Mouse (Mus musculus) lung, embryonic 14.5 days (tissue): ENCODE results near the gene Hes3. TPM values are rescaled to one million over a fixed set of nuclear protein-coding genes. Genes with fewer than 3 reads are reported as not detected.

ENCODE experiments used
- ATAC-seq: fragments of 200-750 bp; cut with Nextera tagmentation; 2 replicates; pipeline ENCODE4 v1.8.0; 2017; ENCODE audit warnings: mild to moderate bottlenecking, moderate TSS enrichment, moderate library complexity; ENCODE audit not compliant: insufficient read depth
- DNase-seq: peaks from one replicate; pipeline ENCODE4 v3.0.0-alpha.2; 2015
- H3K27ac ChIP-seq: fragments of 300-500 bp; sonication (generic); 2 replicates; pipeline ENCODE4 v1.5.1; 2014; ENCODE audit warnings: low read depth, mild to moderate bottlenecking, moderate library complexity
- H3K27me3 ChIP-seq: fragments of 300-500 bp; sonication (generic); 2 replicates; pipeline ENCODE4 v1.6.1; 2014; ENCODE audit warnings: low read length, control low read depth; ENCODE audit not compliant: insufficient read depth
- H3K36me3 ChIP-seq: fragments of 300-500 bp; sonication (generic); 2 replicates; pipeline ENCODE4 v1.6.1; 2014; ENCODE audit warnings: control low read depth; ENCODE audit not compliant: insufficient read depth
- H3K4me1 ChIP-seq: fragments of 300-500 bp; sonication (generic); 2 replicates; pipeline ENCODE4 v1.6.1; 2014; ENCODE audit warnings: antibody characterized with exemption, control low read depth; ENCODE audit not compliant: insufficient read depth
- H3K4me2 ChIP-seq: fragments of 300-500 bp; sonication (generic); 2 replicates; pipeline ENCODE4 v1.6.1; 2014; ENCODE audit warnings: mild to moderate bottlenecking
- H3K4me3 ChIP-seq: fragments of 300-500 bp; sonication (generic); 2 replicates; pipeline ENCODE4 v1.5.1; 2014; ENCODE audit warnings: low read depth, low read length
- H3K9ac ChIP-seq: fragments of 300-500 bp; sonication (generic); 2 replicates; pipeline ENCODE4 v1.6.1; 2014
- H3K9me3 ChIP-seq: fragments of 300-500 bp; sonication (generic); 2 replicates; pipeline ENCODE4 v1.6.1; 2016; ENCODE audit warnings: low read depth, low read length, control low read depth
- CTCF ChIP-seq: IDR thresholded peaks from 2 replicates; pipeline ENCODE4 v1.5.1; 2016; ENCODE audit warnings: antibody characterized with exemption, low read depth
- WGBS: fragments of 180-500 bp; shearing (Covaris S2); extraction: QIAGEN DNeasy Blood & Tissue Kit; methylation state at CpG from one replicate; pipeline ENCODE4 v1.1.7; 2014; 5-methylcytosine and 5-hydroxymethylcytosine counted together
- polyA plus RNA-seq: library from polyadenylated mRNA; unstranded; fragments of >200 nt; fragmentation: Nextera tagmentation; extraction: Ambion mirVana; gene quantifications from 2 replicates; pipeline ENCODE4 v1.2.1, GENCODE M21; 2014

Hes3 gene
- polyA plus RNA-seq, 1 experiment from 2014 or later: not detected

DNA sequence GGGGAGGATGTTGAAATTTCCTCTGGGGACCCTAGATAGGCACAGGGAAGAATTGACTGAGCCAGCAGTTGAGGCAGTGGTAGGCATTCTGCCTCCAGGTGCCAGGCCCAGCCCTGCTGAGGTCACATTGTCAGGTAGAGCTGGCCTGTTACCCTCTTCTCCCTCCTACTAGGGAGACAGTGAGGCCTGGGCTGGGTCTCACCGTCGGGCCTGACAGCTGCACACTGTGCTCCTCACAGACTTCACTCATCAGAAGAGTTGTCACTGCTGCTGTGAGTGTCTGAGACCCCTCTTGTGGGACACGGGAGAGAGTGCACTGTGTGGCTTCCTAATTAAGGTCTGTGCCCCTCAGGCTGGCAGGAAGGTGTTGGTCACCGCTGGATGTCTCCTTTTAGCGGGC, 25.7 kb downstream of the Hes3 start:
- peaks cover 9% of the 10 kb centered on the region; the same call in 1 of the 2 replicates for H3K4me1 ChIP-seq
- no peak overlapping the region for H3K4me3 ChIP-seq
- WGBS: 45% methylated on average over 5 of the region's 5 CpGs
- no peak for TF ChIP-seq CTCF
- no peaks in the 10 kb centered on the region for H3K27me3 ChIP-seq
- DNase-seq (no peak), ATAC-seq (no peak)
- no peak overlapping the region for H3K4me2 ChIP-seq
- H3K36me3 ChIP-seq: no peaks in the 10 kb centered on the region
- no peak overlapping the region for H3K27ac ChIP-seq
- H3K9ac ChIP-seq: no peak overlapping the region
- H3K9me3 ChIP-seq: no peaks in the 10 kb centered on the region

- peaks cover 9% of the 10 kb centered on the region; the same call in 1 of the 2 replicates for H3K4me1 ChIP-seq
These were observed 26.4 kb downstream of the Hes3 start for GRCm38 (mm10) chr4:152264867-152265568.

DNA sequence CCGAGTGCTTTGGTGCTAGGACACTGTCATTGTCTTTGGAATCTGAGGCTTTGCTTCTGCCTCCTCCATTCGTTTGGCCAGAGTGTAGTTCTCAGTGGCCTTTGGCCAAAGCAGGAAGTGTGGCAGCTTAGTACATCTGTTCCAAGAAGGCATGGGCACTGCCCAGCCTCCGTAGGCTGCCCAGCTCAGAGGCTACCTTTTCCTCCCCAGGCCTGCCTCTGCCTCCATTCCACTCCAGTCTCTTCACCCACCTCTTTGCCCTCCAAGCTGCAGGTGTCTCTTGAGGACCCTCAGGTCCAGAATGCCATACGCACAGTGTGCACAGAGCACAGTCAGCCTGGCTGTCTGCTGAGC, 27.3 kb downstream of the Hes3 start:
- TF ChIP-seq CTCF: no peak
- Histone ChIP-seq H3K27ac (no peak overlapping the region), H3K9me3 (no peaks in the 10 kb centered on the region), H3K4me3 (no peak overlapping the region), H3K4me2 (0 out of 2 replicates have a peak overlapping the region, but pooled peaks have one; percentile 20), H3K27me3 (no peaks in the 10 kb centered on the region), H3K36me3 (0 out of 2 replicates have a peak, but pooled peaks cover 5% of the 10 kb centered on the region), H3K9ac (no peak overlapping the region), H3K4me1 (peaks cover 9% of the 10 kb centered on the region; the same call in 1 of the 2 replicates)
- ATAC-seq (no peak; the same call in 1 of the 2 replicates), DNase-seq (no peak)
- WGBS: 42% methylated on average over 4 of the region's 4 CpGs

More at GRCm38 (mm10) chr4:152264867-152265568, 26.4 kb downstream of the Hes3 start:
- ATAC-seq: no peak
- 0 out of 2 replicates have a peak, but pooled peaks cover 5% of the 10 kb centered on the region for H3K36me3 ChIP-seq
- no peaks in the 10 kb centered on the region for H3K27me3 ChIP-seq
- TF ChIP-seq CTCF: peak; percentile 42
- no peak overlapping the region for H3K4me2 ChIP-seq
- 85% methylated on average over 9 of the region's 9 CpGs for WGBS
- H3K9me3 ChIP-seq: no peaks in the 10 kb centered on the region
- no peak overlapping the region for H3K27ac ChIP-seq
- no peak overlapping the region for H3K4me3 ChIP-seq
- H3K9ac ChIP-seq: no peak overlapping the region
- DNase-seq: no peak

DNA sequence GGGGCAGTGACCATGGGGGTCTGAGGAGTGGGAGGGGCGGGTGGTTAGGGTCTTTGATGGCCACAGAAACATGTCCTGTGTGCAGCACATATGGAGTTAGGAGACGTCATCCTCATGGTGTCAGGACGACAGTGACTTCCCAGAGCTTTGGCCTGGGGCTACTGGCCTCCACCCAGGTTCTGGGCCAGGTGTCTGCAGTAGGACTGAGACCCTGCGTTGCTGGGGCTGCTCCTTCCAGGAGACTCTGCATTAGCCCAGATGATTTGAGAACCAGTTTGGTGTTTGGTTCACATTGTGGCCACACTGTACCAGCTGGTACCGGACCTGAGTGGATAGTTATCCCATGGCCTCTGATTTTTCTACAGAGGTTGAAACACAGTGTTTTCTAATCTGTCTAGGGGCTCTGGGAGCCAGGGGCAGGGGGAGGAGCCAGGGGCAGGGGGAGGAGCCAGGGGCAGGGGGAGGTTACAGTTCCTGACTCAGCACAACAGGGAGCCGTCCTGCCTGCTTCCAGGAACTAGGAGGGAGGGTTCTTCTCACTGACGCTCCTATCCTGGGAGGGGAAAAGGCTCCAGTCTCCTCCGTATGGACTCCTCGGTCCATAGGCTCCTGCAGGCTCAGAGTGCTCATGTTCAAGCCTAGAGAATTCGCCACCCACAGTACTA, 27.8 kb downstream of the Hes3 start:
- ATAC-seq: peak; percentile 73
- Histone ChIP-seq H3K27ac (no peak overlapping the region), H3K9ac (no peak overlapping the region), H3K4me1 (peaks cover 9% of the 10 kb centered on the region; the same call in 1 of the 2 replicates), H3K36me3 (0 out of 2 replicates have a peak, but pooled peaks cover 5% of the 10 kb centered on the region), H3K9me3 (no peaks in the 10 kb centered on the region), H3K4me3 (no peak overlapping the region), H3K4me2 (0 out of 2 replicates have a peak overlapping the region, but pooled peaks have one; percentile 20), H3K27me3 (no peaks in the 10 kb centered on the region)
- peak; percentile 71 for DNase-seq
- no peak for TF ChIP-seq CTCF
- WGBS: 31% methylated on average over 10 of the region's 10 CpGs

GRCm38 (mm10) chr4:152263089-152263488, 28.4 kb downstream of the Hes3 start:
- no peak for TF ChIP-seq CTCF
- no peak overlapping the region for H3K9ac ChIP-seq
- H3K4me1 ChIP-seq: peaks cover 8% of the 10 kb centered on the region; the same call in 1 of the 2 replicates
- H3K4me2 ChIP-seq: no peak overlapping the region
- ATAC-seq (no peak), DNase-seq (no peak)
- no peak overlapping the region for H3K4me3 ChIP-seq
- H3K36me3 ChIP-seq: 0 out of 2 replicates have a peak, but pooled peaks cover 5% of the 10 kb centered on the region
- no peaks in the 10 kb centered on the region for H3K27me3 ChIP-seq
- 57% methylated on average over 9 of the region's 9 CpGs for WGBS
- peak overlapping the region; percentile 37 for H3K27ac ChIP-seq
- no peaks in the 10 kb centered on the region for H3K9me3 ChIP-seq

- ATAC-seq (no peak), DNase-seq (no peak)
- no peaks in the 10 kb centered on the region; the same call in 1 of the 2 replicates for H3K4me1 ChIP-seq
- peak overlapping the region; percentile 37; the same call in 1 of the 2 replicates for H3K27ac ChIP-seq
- H3K36me3 ChIP-seq: 0 out of 2 replicates have a peak, but pooled peaks cover 5% of the 10 kb centered on the region
- no peak overlapping the region for H3K9ac ChIP-seq
- no peak for TF ChIP-seq CTCF
- H3K27me3 ChIP-seq: no peaks in the 10 kb centered on the region
- 45% methylated on average over 9 of the region's 9 CpGs for WGBS
- no peak overlapping the region for H3K4me3 ChIP-seq
- no peaks in the 10 kb centered on the region for H3K9me3 ChIP-seq
- no peak overlapping the region for H3K4me2 ChIP-seq
These were observed 29.3 kb downstream of the Hes3 start for GRCm38 (mm10) chr4:152262187-152262586.

DNA sequence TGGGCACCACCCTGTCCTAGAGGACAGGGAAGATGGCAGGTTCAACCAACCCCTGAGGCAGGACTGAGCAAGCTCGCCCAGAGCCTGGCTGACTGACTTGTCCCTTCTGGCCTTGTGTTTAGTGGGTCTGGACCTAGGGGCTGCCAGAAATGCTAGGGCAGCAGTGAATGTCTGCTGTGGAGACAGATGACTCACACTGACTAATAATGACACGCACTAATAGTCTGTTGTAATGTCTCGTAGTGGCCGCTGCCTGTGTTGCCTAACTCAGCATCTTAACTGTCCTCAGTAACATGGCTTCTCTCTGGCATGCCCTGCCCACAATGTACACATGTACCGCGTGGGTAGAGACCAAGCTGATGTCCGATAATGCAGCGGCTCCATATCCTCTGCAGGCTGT, 31.0 kb downstream of the Hes3 start:
- Histone ChIP-seq H3K9ac (no peak overlapping the region), H3K27me3 (no peaks in the 10 kb centered on the region), H3K36me3 (0 out of 2 replicates have a peak, but pooled peaks cover 5% of the 10 kb centered on the region), H3K27ac (no peak overlapping the region), H3K4me2 (no peak overlapping the region), H3K4me3 (no peak overlapping the region), H3K9me3 (no peaks in the 10 kb centered on the region), H3K4me1 (peaks cover 5% of the 10 kb centered on the region; the same call in 1 of the 2 replicates)
- no peak for ATAC-seq
- 92% methylated on average over 8 of the region's 8 CpGs for WGBS
- no peak for TF ChIP-seq CTCF
- no peak for DNase-seq
